Mouse (Mus musculus): Measurements from ENCODE around the gene Hoxb3. TPM values are rescaled to one million over a fixed set of nuclear protein-coding genes. Genes with fewer than 3 reads are reported as not detected.

The Hoxb3 gene
- 1.1 and 1.3 TPM in 2 replicates for polyA plus RNA-seq (2015; fragmentation: Nextera tagmentation; extraction: Ambion mirVana)

DNA sequence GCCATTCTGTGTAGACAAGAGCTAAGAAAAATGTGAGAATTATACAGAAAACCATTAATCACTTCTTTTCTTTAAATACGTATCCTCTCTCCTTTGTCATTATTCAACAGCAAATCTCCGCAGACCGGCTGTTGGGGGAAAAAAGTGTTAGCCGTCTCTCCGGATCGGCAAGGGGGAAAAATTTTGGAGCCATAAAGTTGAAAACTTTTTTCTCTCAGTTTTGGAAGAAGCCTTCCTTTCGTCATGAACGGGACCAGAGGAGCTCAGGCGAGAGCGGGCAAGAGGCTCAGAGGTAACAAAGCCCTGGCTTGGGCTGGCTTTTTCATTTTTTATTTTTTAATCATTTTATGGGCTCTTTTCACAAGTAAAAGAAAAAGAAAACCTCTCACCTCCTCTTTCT is at the start of gene Hoxb3:
TSS of gene Hoxb3 (plus strand) at position 173 of the 400 bp plus-strand sequence.
- TF ChIP-seq CTCF (IDR thresholded peaks at IDR 0.05; ENCODE audit: low read depth): no peak
- H3K4me2 ChIP-seq (replicated peaks; ENCODE audit: low read depth): peak within 1 kb of the TSS; percentile 83
- H3K9ac ChIP-seq (ENCODE audit: low read depth, low read length): 0 out of 2 replicates have a peak within 1 kb of the TSS, but pooled peaks have one; percentile 13
- no peaks in the 10 kb centered on the region for H3K36me3 ChIP-seq (ENCODE audit: control insufficient read depth, insufficient read depth)
- no peaks in the 10 kb centered on the region for H3K9me3 ChIP-seq (ENCODE audit: control insufficient read depth)
- peak within 1 kb of the TSS; percentile 42 for H3K27ac ChIP-seq (ENCODE audit: low read depth, low read length)
- 51% methylated on average over 10 of the region's 10 CpGs for WGBS
- H3K4me1 ChIP-seq (replicated peaks; ENCODE audit: control insufficient read depth, insufficient read depth, low read length): no peaks in the 10 kb centered on the region
- peak within 1 kb of the TSS; percentile 9; the same call in 1 of the 2 replicates for H3K4me3 ChIP-seq (ENCODE audit: low read depth, low read length)
- ATAC-seq: no peak
- H3K27me3 ChIP-seq (replicated peaks; ENCODE audit: control insufficient read depth, insufficient read depth, low read length): peaks cover 19% of the 10 kb centered on the region

- H3K36me3 ChIP-seq (ENCODE audit: control insufficient read depth, insufficient read depth): no peaks in the 10 kb centered on the region
- H3K4me1 ChIP-seq (replicated peaks; ENCODE audit: control insufficient read depth, insufficient read depth, low read length): no peaks in the 10 kb centered on the region; the same call in 1 of the 2 replicates
- H3K27me3 ChIP-seq (replicated peaks; ENCODE audit: control insufficient read depth, insufficient read depth, low read length): peaks cover 99% of the 10 kb centered on the region
- no peak for ATAC-seq
- TF ChIP-seq CTCF (IDR thresholded peaks at IDR 0.05; ENCODE audit: low read depth): no peak
- H3K4me3 ChIP-seq (ENCODE audit: low read depth, low read length): no peak overlapping the region
- H3K4me2 ChIP-seq (replicated peaks; ENCODE audit: low read depth): no peak overlapping the region
- no peaks in the 10 kb centered on the region for H3K9me3 ChIP-seq (ENCODE audit: control insufficient read depth)
- H3K27ac ChIP-seq (ENCODE audit: low read depth, low read length): no peak overlapping the region
- 15% methylated on average over 10 of the region's 10 CpGs for WGBS
- no peak overlapping the region for H3K9ac ChIP-seq (ENCODE audit: low read depth, low read length)
These were observed 48.7 kb upstream of the Hoxb3 start for GRCm38 (mm10) chr11:96274428-96274827.

- no peak for TF ChIP-seq CTCF (IDR thresholded peaks at IDR 0.05; ENCODE audit: low read depth)
- Histone ChIP-seq H3K9me3 (ENCODE audit: control insufficient read depth) (no peaks in the 10 kb centered on the region), H3K4me1 (replicated peaks; ENCODE audit: control insufficient read depth, insufficient read depth, low read length) (no peaks in the 10 kb centered on the region; the same call in 1 of the 2 replicates), H3K4me2 (replicated peaks; ENCODE audit: low read depth) (no peak overlapping the region), H3K36me3 (ENCODE audit: control insufficient read depth, insufficient read depth) (no peaks in the 10 kb centered on the region), H3K27me3 (replicated peaks; ENCODE audit: control insufficient read depth, insufficient read depth, low read length) (peaks cover 98% of the 10 kb centered on the region), H3K27ac (ENCODE audit: low read depth, low read length) (no peak overlapping the region), H3K4me3 (ENCODE audit: low read depth, low read length) (no peak overlapping the region), H3K9ac (ENCODE audit: low read depth, low read length) (no peak overlapping the region)
- 28% methylated on average over 4 of the region's 4 CpGs for WGBS
- ATAC-seq: no peak
These were observed 47.2 kb upstream of the Hoxb3 start for GRCm38 (mm10) chr11:96275896-96276295.

DNA sequence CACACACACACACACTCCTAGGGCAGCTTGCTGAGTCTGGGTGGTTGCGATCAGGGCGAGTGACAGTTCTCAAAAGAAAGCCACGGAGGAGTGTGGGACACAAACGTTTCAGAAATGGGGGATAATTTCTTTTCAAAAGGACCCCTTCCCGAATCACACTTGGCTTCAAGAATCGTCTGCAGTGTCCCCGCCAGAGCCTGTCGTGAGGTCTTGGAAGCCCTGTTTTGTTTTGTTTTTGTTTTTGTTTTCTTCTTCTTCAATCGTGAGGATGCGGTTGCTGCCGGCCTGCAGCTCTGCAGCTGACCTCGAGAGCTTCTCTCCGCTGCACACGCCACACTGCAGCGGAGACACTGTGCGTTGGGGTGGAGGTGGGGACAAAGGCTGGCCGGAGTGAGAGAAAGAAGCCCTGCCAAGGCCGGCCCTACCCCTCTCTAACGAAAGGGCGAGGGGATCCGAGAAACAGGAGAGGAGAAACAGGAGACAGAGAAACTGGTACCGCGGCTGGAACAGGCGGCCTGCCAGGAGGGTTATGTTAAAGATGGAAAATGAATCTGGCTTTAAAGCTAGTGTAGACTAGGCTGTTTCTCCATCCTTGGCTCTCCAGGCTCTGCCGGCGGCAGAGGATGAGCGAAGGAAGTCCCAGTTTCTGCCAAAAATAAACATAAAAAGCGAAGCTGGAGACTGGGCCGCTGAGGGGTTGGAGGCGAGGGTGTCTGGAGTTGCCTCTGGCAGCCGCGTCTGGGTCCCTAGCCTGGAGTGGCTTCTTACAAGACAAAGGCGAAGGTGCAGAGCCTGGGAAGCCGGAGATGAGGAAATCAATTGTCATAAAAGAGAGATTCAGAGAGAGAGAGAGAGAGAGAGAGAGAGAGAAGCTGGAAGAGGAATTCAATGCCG is 45.7 kb upstream of the Hoxb3 start:
- Histone ChIP-seq H3K27me3 (replicated peaks; ENCODE audit: control insufficient read depth, insufficient read depth, low read length) (peaks cover 91% of the 10 kb centered on the region), H3K27ac (ENCODE audit: low read depth, low read length) (no peak overlapping the region), H3K9me3 (ENCODE audit: control insufficient read depth) (no peaks in the 10 kb centered on the region), H3K36me3 (ENCODE audit: control insufficient read depth, insufficient read depth) (no peaks in the 10 kb centered on the region), H3K4me3 (ENCODE audit: low read depth, low read length) (no peak overlapping the region; the same call in none of the 2 replicates), H3K4me1 (replicated peaks; ENCODE audit: control insufficient read depth, insufficient read depth, low read length) (no peaks in the 10 kb centered on the region), H3K9ac (ENCODE audit: low read depth, low read length) (no peak overlapping the region), H3K4me2 (replicated peaks; ENCODE audit: low read depth) (peak overlapping the region; percentile 44)
- no peak for TF ChIP-seq CTCF (IDR thresholded peaks at IDR 0.05; ENCODE audit: low read depth)
- WGBS: 5% methylated on average over 35 of the region's 35 CpGs
- ATAC-seq: 0 out of 2 replicates have a peak, but pooled peaks have one; percentile 6

DNA sequence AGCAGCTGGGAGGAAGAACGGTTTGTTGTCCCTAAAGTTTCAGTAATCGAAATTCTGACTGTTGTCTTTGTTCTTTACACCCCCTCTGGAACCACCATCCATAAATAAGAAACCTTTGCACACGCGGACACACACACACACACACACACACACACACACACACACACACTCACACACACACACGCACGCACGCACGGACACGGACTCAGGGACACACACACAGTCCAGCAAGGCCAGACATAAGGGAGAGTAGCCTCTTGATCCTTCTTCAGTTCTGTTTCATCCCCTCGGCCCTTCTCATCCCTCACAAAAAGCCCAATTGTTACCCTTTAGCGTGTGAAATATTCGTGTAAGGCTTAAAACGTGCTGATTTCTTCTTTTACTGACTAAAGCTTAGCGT is 44.8 kb upstream of the Hoxb3 start:
- Histone ChIP-seq H3K36me3 (ENCODE audit: control insufficient read depth, insufficient read depth) (no peaks in the 10 kb centered on the region), H3K9me3 (ENCODE audit: control insufficient read depth) (no peaks in the 10 kb centered on the region), H3K4me1 (replicated peaks; ENCODE audit: control insufficient read depth, insufficient read depth, low read length) (no peaks in the 10 kb centered on the region), H3K27me3 (replicated peaks; ENCODE audit: control insufficient read depth, insufficient read depth, low read length) (peaks cover 82% of the 10 kb centered on the region), H3K27ac (ENCODE audit: low read depth, low read length) (no peak overlapping the region), H3K4me3 (ENCODE audit: low read depth, low read length) (peak overlapping the region; percentile 9; the same call in 1 of the 2 replicates), H3K9ac (ENCODE audit: low read depth, low read length) (no peak overlapping the region), H3K4me2 (replicated peaks; ENCODE audit: low read depth) (peak overlapping the region; percentile 45)
- ATAC-seq: no peak
- WGBS: 19% methylated on average over 14 of the region's 14 CpGs
- TF ChIP-seq CTCF (IDR thresholded peaks at IDR 0.05; ENCODE audit: low read depth): no peak

GRCm38 (mm10) chr11:96278773-96279172 is 44.4 kb upstream of the Hoxb3 start:
- peak; percentile 92 for TF ChIP-seq CTCF (IDR thresholded peaks at IDR 0.05; ENCODE audit: low read depth)
- H3K4me2 ChIP-seq (replicated peaks; ENCODE audit: low read depth): peak overlapping the region; percentile 45; the same call in 1 of the 2 replicates

More at GRCm38 (mm10) chr11:96278773-96279172, 44.4 kb upstream of the Hoxb3 start:
- Histone ChIP-seq H3K4me3 (ENCODE audit: low read depth, low read length) (0 out of 2 replicates have a peak overlapping the region, but pooled peaks have one; percentile 9), H3K4me1 (replicated peaks; ENCODE audit: control insufficient read depth, insufficient read depth, low read length) (no peaks in the 10 kb centered on the region), H3K27me3 (replicated peaks; ENCODE audit: control insufficient read depth, insufficient read depth, low read length) (peaks cover 82% of the 10 kb centered on the region), H3K9me3 (ENCODE audit: control insufficient read depth) (no peaks in the 10 kb centered on the region), H3K36me3 (ENCODE audit: control insufficient read depth, insufficient read depth) (no peaks in the 10 kb centered on the region), H3K9ac (ENCODE audit: low read depth, low read length) (no peak overlapping the region), H3K27ac (ENCODE audit: low read depth, low read length) (no peak overlapping the region)
- peak; percentile 61 for ATAC-seq
- WGBS: under 1% methylated on average over 9 of the region's 9 CpGs

All from intestine, postnatal 0 days (tissue).